Mouse (Mus musculus) brain, embryonic 14.5 days (tissue): ENCODE measurements around the gene 4933428G20Rik.

ENCODE experiments used
- CTCF ChIP-seq: fragments of 200-500 bp; IDR thresholded peaks from 2 replicates; pipeline ENCODE4 v1.5.1; 2012; ENCODE audit warnings: inconsistent platforms, mild to moderate bottlenecking, moderate library complexity, borderline replicate concordance; ENCODE audit not compliant: insufficient read depth, insufficient read length; ENCODE audit errors: extremely low read depth
- POLR2A ChIP-seq: fragments of 200-500 bp; IDR thresholded peaks from 2 replicates; pipeline ENCODE4 v1.6.1; 2012; ENCODE audit warnings: mild to moderate bottlenecking, inconsistent platforms, borderline replicate concordance; ENCODE audit not compliant: poor library complexity, insufficient read depth, insufficient read length, severe bottlenecking; ENCODE audit errors: extremely low read depth

DNA sequence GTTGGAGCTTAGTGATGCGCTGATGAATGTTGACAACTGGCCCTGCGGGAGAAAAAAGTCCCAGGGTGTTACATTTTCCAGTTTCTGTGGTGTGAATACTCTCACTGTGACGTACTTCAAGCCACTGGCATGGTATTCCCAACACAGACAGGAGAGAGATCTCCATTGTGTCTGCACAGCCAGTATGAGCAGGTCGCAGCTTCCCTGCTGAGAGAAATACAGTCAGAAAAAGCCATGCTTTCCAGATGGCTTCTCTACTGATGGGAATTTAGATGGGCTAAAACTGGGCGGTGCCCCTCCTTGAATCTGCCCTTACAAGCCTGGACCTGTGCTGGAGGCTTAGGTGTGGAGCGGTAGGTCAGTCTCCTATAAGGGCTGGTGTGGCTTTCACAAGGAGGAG, 28.9 kb downstream of the 4933428G20Rik start:
- TF ChIP-seq POLR2A, result no peak
- no peak for TF ChIP-seq CTCF
